Mouse (Mus musculus): Measurements from ENCODE around the gene Lin7a. TPM values are rescaled to one million over a fixed set of nuclear protein-coding genes. Genes with fewer than 3 reads are reported as not detected.

The Lin7a gene
- 27.9 and 32.4 TPM in 2 replicates for polyA plus RNA-seq (2015; fragmentation: Nextera tagmentation; extraction: Ambion mirVana)

GRCm38 (mm10) chr10:107271321-107272130 lies at the start of gene Lin7a:
Lin7a (plus strand) TSS chr10:107271686.

Other genes starting within 250 kb of the Lin7a start
- gene Acss3, start 148.0 kb upstream of the Lin7a start, polyA plus RNA-seq (2015; fragmentation: Nextera tagmentation; extraction: Ambion mirVana) = 0.55 and 0.61 TPM in 2 replicates
- gene Myf5, start 214.4 kb downstream of the Lin7a start, polyA plus RNA-seq (2015; fragmentation: Nextera tagmentation; extraction: Ambion mirVana) = not detected in 2 replicates
- gene Myf6, start 223.1 kb downstream of the Lin7a start, polyA plus RNA-seq (2015; fragmentation: Nextera tagmentation; extraction: Ambion mirVana) = not detected in 2 replicates